Mouse (Mus musculus) layer of hippocampus, postnatal 14 days (tissue): ENCODE results near the gene Wfdc15a. TPM values are rescaled to one million over a fixed set of nuclear protein-coding genes. Genes with fewer than 3 reads are reported as not detected.

Experiments
- DNase-seq, 2 experiments: peaks; one replicate each; pipeline ENCODE4 v3.0.0; 2021 to 2022; ENCODE audit warnings: low spot score in 2 of 2, mixed read lengths in 1 of 2
- total RNA-seq, 2 experiments: library from RNA; stranded (reverse); gene quantifications; 2 replicates each; pipeline ENCODE4 v1.2.3; 2021

Gene Wfdc15a
- total RNA-seq, 2 experiments from 2014 or later: not detected

GRCm38 (mm10) chr2:164180124-164180523 lies 19.8 kb downstream of the Wfdc15a start:
- no peak for DNase-seq

DNA sequence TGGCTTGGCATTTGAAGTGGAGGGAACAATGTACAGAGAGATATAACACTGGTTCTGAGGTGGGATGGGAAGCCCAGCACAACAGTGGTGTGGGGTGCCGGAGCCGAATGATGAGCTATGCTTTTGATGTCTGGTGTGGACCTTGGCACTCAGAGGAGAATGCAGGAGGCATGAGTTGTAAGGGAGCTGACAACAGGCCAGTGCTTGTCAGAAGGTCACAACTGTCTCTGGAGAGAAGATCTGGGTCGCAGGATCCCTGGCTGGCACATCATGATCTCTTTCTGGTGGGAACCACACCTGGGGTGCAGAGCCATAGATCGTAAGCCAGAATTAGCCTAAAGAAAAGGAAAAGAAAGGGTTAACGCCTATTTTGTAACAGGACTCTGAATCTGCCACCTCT lies 22.1 kb downstream of the Wfdc15a start:
- DNase-seq: no peak

GRCm38 (mm10) chr2:164175850-164176249 lies 24.1 kb downstream of the Wfdc15a start:
- no peak for DNase-seq

GRCm38 (mm10) chr2:164174649-164175395 lies 25.1 kb downstream of the Wfdc15a start:
- DNase-seq: peak in 1 of 2 experiments; percentile 63

DNA sequence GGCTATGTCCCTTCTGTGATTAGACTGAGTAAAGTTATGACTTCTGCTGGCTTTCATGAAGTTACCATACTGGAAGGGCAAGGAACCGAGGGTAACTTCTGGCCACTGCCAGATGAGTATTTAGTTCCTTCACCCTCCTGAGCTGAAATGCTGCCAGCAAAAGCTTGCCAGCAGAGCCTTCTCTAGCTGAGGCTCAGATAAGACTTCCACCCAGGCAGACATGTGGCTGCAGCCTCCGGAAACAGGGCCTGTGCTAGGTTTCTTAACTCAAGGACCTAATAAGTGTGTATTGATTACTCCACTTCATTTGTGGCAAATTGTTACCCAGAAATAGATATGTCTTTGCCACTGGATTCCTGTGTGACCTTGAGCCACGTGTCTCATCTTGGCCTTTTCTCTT lies 26.5 kb downstream of the Wfdc15a start:
- no peak for DNase-seq

DNA sequence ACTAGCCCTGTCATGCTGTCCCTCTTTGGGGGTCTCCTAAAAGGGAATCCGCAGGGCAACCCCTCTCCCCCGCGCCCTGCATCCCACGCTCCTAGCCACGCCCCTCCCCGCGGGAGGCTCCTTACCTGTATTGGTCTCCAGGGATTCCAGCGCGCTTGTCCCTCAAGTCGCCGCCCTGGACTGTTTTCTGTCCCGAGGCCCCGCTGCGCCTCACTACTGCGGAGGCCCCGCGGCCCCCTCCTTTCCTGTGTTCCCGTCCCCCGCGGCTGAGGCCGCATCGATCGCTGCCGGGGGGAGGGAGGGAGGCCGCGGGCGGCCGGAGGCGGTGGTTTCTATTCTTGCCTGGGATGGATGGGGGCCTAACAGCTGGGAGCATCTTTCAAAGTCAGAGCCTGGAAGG lies 29.0 kb downstream of the Wfdc15a start, which contains the start of gene Kcns1:
Gene Kcns1 (minus strand): TSS at position 212 of the 400 bp plus-strand sequence.
- no peak for DNase-seq

DNA sequence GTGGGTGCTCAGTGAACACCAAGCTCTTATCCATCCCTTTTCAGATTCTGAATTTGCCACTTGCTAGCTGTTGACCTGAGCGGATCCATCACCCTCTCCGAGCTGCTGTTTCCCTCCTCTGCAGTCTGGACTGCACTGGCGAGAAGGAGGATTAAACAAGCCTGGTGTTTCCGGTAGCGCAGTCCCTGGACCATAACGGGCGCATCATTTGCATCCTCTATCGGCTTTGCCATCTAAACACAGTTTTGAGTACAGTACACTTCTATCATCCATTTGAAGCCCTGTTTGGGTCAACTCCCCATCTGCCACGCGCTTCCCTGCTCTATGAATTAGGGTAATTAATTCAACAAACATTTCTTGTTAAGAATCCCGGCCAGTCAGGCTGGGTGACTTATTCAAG lies 29.6 kb downstream of the Wfdc15a start:
- DNase-seq: no peak

- DNase-seq: peak; percentile 13 to 37
These were observed 31.4 kb downstream of the Wfdc15a start for GRCm38 (mm10) chr2:164168571-164168946.

- no peak for DNase-seq
These were observed 32.0 kb downstream of the Wfdc15a start for GRCm38 (mm10) chr2:164167752-164168570.

DNA sequence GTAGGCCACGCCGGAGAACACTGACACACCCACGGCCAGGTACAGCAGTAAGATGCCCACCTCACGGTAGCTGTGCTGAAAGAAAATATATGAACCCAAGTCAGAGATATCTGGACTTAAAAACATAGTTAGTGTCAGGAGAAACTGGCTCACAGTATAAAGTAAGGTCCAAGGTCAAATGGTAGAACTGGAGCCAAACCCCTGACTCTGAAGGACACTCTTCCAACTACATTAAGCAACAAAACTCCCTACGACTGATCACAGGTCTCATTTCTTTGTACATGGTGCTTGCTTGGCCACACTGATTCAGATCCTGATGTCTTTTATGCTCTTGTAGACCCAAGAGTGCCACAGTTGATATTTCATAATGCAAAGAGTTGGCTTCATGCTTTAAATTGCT lies 35.0 kb downstream of the Wfdc15a start:
- DNase-seq: no peak

DNA sequence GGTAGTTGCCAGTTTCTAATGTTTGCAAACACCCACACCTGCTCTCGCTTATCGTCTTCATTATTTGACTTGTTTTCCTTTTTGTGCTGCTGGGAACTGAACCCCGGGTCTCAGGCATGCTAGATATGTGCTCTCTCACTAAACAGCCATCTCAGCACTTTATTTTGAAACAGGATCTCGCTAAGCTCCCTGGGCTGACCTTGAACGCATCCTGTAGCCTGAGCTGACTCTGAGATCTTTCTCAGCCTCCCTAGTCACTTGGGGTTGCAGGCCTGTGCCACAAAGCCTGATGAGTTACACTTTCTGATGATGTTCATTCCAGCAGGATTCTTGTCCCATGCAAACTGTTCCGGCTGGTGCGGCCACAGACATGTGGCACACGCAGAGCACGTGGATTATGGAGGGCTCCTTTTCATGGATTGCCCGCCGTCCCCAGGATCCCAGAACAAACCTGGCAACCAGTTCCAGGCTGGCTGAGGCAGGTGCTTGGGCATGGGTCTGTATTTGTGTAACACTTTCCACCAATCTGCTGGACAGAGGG lies 38.3 kb downstream of the Wfdc15a start:
- no peak for DNase-seq

DNA sequence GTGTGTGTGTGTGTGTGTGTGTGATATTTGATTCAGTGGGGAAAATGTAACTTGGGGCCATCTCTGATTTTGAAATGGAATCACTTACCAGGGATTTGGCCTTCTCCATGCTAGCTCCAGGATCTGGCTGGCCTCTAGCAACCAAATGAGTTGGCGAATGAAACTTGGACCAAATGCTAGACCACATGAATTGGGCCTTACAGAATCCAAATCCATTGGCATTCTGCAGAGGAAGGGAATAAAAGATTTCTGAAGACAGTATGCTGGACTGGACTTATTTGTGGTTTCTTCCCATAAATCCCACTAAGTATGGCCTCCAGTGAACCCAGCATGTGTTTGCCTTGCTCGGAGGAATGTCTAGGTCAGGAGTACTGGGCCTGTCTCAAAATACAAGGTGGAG lies 41.1 kb downstream of the Wfdc15a start:
- DNase-seq: peak in 1 of 2 experiments; percentile 30

GRCm38 (mm10) chr2:164156158-164156557 lies 43.8 kb downstream of the Wfdc15a start:
- DNase-seq: no peak

- no peak for DNase-seq
These were observed 45.9 kb downstream of the Wfdc15a start for GRCm38 (mm10) chr2:164154007-164154406.

- DNase-seq: no peak
These were observed 47.6 kb downstream of the Wfdc15a start for GRCm38 (mm10) chr2:164152341-164152740.

- DNase-seq: no peak
These were observed 49.7 kb downstream of the Wfdc15a start for GRCm38 (mm10) chr2:164150086-164150760.

Other genes with a start within 250 kb of the Wfdc15a start
- gene Ywhab, start 205.2 kb downstream of the Wfdc15a start, total RNA-seq: 100 to 1,000 TPM; 573 to 578 TPM
- gene Pabpc1l, start 174.7 kb downstream of the Wfdc15a start, total RNA-seq: 1 to 10 TPM in 1 of 2 experiments, under 1 TPM in 1; 0.69 to 1.7 TPM
- 10 to 100 TPM; 41.5 to 43.0 TPM for gene Stk4, start 129.8 kb downstream of the Wfdc15a start, total RNA-seq
- gene Tomm34, start 129.0 kb downstream of the Wfdc15a start, total RNA-seq: 10 to 100 TPM; 55.3 to 58.4 TPM
- 1 to 10 TPM; 5.9 to 6.4 TPM for gene Kcns1, start 29.0 kb downstream of the Wfdc15a start, total RNA-seq
- not detected for gene Wfdc5, start 17.4 kb downstream of the Wfdc15a start, total RNA-seq
- gene Wfdc12, start 9.5 kb downstream of the Wfdc15a start, total RNA-seq: not detected
- not detected for gene Wfdc15b, start 21.5 kb upstream of the Wfdc15a start, total RNA-seq
- gene Svs2, start 38.3 kb upstream of the Wfdc15a start, total RNA-seq: not detected
- gene Svs3b, start 56.5 kb upstream of the Wfdc15a start, total RNA-seq: not detected
- not detected for gene Svs4, start 78.3 kb upstream of the Wfdc15a start, total RNA-seq
- gene Svs3a, start 89.1 kb upstream of the Wfdc15a start, total RNA-seq: not detected
- gene Svs6, start 116.6 kb upstream of the Wfdc15a start, total RNA-seq: not detected
- not detected for gene Svs5, start 132.6 kb upstream of the Wfdc15a start, total RNA-seq
- 1 to 10 TPM; 1.2 to 2.0 TPM for gene Slpi, start 189.0 kb upstream of the Wfdc15a start, total RNA-seq
- gene Rbpjl, start 203.0 kb upstream of the Wfdc15a start, total RNA-seq: under 1 TPM; 0.41 to 0.91 TPM
- 10 to 100 TPM; 21.2 to 21.6 TPM for gene Matn4, start 205.0 kb upstream of the Wfdc15a start, total RNA-seq
- gene Sdc4, start 243.8 kb upstream of the Wfdc15a start, total RNA-seq: 100 to 1,000 TPM; 117 to 137 TPM